Mouse (Mus musculus) inflammation-experienced regulatory T-cells, adult 6 months (primary cell): ENCODE data around the gene Snrk. TPM values are rescaled to one million over a fixed set of nuclear protein-coding genes. Genes with fewer than 3 reads are reported as not detected.
"Not testable (repeated sequence)": the region's sequence is repeated elsewhere in the genome, so short reads cannot be mapped to it uniquely, and the experiment has no call there.

Experiments used
- ATAC-seq: one replicate; pipeline ENCODE4 v1.8.0; 2017
- polyA plus RNA-seq, 3 experiments: library from polyadenylated mRNA; unstranded; fragments of 100-300 nt; shearing (Covaris generic); gene quantifications; one replicate each; pipeline ENCODE4 v1.2.1; 2017

Snrk gene
- polyA plus RNA-seq, 3 experiments from 2014 or later, result 20.1 to 26.7 (median 25.2) TPM

DNA sequence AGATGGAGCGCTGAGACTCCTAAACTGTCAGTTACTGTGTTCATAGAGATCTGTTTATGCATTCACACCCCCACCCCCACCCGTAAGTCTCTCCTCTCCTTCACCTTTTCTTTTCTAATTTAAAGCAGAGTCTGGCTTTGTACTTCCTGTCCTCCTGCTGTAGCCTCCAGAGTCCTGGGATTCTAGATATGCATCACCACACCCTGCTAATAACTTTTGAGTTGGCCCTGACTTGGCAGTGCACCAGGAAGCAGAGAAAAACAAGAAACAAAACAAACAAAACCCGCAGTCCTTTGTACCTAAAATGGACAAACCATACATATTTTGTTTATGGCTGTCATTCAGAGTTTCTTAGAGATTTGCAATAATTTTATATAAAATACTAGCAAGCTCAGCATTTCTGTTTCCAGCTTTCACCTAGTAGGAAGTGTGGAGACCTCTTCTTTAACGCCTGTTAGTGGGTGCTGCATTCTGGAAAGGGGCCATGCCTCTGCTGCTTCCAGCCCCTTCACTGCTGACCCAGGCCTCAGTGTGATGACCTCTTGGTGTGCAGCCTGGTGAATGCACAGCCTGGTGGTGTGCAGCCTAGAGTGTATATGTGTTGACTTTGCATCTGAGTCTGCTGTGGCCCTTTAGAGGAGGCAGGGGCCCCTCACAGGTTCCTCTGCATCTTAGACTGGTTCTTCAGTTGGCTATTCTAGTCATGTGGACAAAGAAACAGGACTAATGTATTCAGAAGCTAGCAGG is 29.2 kb downstream of the Snrk start:
- no peak for ATAC-seq

DNA sequence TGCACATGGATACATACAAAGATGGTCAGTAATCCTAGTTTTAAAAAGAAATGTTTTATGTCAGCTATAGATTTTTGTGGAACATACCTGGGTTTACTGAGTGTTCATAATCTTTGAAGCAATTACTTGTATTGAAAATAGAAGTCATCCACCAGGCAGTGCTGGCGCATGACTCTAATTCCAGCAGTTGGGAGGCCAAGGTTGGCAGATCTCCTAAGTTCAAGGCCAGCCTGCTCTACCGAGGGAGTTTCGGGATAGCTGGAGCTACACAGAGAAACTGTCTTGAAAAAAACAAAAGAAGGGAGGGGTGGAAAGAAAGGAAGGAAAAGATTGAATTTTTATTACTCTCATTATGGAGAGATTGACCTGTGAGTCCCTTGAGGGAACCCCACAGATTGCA is 31.3 kb downstream of the Snrk start:
- no peak for ATAC-seq

GRCm38 (mm10) chr9:122149997-122150826 is 33.1 kb downstream of the Snrk start:
- peak; percentile 79 for ATAC-seq

DNA sequence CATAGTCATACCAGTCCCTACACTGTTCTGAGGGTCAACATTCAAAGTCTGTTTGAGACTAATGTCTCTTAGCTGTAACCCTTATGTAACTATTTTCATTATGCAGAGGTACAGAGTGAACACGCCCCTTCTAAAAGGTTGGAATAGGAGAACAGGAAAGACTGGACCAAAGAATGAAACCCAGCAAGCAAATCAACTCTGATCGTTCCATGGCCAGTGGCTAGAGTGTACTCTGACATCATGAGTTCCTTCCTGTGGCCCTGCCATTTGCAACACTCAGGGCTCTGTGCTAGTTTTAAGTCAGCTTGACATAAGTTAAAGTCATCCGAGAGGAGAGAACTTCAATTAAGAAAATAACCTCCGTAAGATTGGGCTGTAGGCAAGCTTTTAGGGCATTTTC is 35.0 kb downstream of the Snrk start:
- no peak for ATAC-seq

GRCm38 (mm10) chr9:122152501-122152900 is 35.4 kb downstream of the Snrk start:
- ATAC-seq, result no peak

GRCm38 (mm10) chr9:122153436-122153835 is 36.4 kb downstream of the Snrk start:
- no peak for ATAC-seq

GRCm38 (mm10) chr9:122155193-122155592 is 38.1 kb downstream of the Snrk start:
- ATAC-seq, result no peak

DNA sequence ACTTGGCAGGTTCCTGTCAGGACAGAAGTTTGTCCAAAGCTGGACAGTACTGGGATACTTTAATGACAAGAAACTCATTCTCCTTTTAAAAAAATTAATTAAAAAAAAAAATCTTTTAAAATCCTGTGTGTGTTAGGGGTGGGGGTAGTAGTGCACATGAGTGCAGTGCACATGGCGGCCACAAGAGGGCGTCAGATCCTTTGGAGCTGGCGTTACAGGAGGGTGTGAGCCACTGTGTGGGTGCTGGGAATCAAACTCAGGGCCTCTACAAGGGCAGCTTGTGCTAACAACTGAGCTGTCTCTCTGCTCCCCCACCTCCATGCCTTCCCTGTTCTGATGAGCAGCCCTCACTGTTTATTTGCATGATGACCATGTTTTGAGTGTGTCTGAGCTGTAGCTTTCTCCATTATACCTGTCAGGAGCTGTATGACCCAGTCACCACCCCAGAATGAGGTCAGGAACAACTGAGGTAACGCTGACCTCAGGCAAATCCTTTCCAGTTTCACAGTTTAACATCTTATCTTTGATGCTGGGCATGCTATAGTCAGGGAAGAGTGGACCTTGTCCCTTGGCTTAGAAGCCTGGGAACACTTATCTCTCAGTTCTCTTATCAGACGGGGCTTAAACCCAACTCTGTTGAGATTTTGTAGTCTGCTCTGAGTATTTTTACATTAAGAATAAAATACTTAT is 39.5 kb downstream of the Snrk start:
- no peak for ATAC-seq

GRCm38 (mm10) chr9:122157079-122157441 is 40.0 kb downstream of the Snrk start:
- ATAC-seq, result no peak

DNA sequence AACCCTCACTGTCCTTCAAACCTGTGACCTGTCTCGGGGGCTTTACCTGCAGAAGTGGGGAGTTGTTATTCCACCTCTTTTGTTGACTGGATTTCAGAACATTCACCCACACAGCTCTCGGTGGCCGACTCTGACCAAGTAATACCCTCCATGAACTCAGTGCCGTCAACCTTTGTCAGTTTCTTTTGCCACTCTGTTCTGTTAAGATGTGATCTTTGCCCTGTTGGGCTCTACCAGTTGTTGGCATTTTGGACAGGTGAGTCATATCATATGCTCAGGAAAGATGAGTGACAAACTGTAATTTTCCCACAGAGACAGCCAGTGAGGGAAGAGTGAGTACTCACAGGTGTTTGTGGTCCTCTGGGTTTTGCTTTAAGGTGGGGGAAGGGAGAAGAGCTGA is 47.5 kb downstream of the Snrk start:
- ATAC-seq, result no peak

DNA sequence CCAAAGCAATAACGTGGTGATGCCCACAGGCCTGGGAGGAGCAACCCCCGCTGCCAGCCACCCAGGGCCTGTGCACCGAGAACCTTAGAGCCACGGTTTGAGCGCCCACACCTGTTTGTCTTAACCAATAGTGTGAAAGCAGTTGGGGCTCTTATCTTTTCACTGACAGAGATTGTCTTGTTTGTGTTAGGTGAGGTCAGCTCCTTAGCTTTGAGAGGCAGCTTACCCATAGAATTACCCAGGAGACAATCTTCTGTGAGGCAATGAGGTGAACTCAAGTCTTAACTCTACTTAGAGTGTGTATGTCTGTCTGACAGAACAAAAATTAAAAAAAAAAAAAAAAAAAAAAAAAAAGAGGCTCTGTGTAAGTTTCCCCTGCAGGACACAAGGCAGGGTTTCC is 50.7 kb downstream of the Snrk start:
- ATAC-seq, result not testable (repeated sequence)

DNA sequence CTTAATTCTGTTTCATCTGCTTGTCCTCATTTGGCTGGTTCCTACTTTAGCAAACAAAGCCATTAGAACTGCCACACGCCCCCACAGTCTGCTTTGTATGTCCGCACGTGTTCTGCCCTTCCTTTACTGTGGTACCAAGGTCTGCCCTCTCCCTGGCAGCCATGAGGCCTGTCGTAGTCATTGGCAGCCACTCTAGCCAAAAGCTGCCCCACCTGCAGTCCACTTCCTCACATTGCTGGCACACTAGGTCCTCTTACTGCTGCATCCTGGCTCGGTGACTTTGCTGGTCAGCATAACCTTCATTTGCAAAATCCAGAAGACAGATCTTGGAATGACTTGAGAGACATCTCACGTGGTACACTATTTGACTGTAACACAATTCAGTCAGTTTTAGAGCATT is 52.8 kb downstream of the Snrk start:
- no peak for ATAC-seq

GRCm38 (mm10) chr9:122172612-122173186 is 55.6 kb downstream of the Snrk start:
- no peak for ATAC-seq

DNA sequence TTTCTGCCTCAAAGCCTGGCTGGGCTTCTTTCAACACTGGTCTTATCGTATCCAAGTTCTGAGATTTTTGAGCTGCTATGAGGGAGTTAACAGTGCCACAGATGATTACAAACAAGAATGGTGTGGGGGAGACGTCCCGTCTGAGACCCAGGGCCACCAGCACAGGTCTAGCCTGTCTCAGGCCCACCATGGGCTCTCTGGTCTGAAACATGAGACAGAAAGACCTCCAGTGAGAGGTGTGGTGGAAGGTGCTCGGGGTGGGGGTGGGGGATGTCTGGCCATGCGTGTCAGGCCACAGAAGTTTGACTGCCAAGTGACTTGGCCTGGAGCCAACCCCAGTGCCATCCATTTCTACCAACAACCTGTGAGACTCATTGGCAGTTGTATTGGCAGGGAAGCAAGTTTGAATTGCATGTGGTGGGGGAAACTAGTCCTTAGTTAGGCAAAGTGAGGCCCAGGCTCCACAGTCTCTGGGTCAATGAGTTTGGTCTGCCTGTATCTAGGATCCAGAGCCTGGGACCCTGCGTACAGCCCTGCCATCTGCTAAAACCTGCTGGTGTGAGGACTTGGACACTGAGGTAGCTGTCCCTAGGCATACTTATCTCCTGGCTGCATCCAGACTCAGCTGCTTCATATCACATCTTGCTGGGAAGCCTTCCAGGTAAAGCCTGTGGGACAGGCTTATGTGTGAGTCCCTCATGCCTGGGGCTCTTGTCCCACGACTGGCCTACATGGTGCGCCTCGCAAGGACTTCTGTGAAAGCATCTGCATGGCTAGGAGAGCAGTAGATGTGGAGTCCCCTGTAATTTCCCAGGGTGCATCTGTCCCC is 56.6 kb downstream of the Snrk start:
- no peak for ATAC-seq

GRCm38 (mm10) chr9:122174723-122175122 is 57.7 kb downstream of the Snrk start:
- no peak for ATAC-seq

- peak; percentile 48 for ATAC-seq
These were observed 60.5 kb downstream of the Snrk start for GRCm38 (mm10) chr9:122177256-122178220.

DNA sequence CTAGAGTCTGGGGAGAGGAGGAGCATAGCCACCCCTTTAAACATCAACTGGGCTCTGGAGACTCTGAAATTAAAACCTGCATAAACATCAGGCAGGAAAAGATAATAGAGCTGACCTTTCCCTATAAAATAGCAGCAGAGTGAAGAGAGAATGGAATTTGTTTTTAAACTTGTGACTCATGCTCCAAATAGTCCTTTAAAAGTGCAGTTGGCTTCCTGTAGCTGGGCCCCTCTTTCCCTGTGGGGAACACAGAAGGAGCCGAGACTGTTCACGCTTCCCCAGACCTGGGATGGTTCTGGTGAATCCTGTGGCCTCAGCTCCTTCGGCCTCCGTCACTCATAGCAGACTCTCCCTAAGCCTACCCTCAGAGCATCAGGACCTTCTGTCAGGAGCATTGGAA is 61.4 kb downstream of the Snrk start:
- no peak for ATAC-seq

DNA sequence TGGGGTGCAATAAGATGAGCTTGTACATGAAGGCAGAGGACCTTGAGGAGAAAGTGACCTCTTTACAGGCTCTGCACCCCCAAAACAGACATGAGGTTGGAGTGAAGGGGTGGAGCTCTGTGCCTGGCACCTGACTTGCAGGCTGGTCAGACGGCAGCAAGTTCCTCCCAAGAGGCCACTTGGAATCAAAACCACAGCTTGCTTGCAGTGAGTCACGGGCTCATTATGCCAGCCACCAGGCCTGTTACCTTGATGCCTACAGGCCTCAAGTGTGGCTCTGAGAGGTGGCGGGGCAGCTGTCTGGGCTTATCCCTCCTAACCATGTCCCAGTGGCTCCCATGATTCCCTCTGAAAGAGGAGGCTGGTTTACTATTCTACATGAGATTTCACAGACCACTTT is 63.0 kb downstream of the Snrk start:
- no peak for ATAC-seq

DNA sequence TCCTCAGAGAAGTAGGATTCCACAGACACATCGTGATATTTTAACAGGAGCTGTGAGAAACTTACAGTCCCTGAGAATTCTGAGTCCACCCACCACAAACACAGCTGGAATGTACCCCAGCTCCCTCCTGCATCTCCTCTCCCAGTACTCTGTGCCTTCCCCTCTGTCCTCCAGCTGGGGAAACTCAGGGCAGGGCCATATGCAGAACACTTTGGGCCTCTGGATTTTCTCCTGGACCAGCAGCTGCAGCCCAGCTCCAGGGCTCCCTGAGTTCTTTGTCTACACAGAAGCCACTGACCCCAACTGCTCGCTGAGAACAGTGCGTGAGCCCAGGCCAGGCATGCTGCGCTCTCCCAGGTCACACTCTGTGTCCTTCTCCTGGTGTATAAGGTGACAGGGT is 66.0 kb downstream of the Snrk start:
- ATAC-seq, result no peak

DNA sequence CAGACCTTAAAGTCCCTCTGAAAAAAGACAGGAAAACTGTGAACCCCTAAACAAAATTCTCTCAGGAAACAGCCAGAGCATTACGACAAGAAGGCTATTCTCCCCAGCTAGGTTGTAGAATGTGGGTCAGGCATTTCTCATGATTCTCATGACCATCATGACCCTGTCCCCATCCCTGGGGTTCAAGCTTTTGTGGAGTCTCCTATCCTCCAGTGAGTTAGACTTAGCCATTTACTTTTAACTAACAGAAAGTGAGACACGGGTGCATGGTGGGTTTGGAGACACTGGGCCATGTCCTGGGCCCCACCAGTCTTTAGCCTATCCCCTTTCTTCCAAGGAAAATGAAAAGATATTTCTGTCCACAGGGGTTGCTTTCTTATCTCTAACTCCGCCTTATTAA is 67.3 kb downstream of the Snrk start:
- ATAC-seq, result no peak

DNA sequence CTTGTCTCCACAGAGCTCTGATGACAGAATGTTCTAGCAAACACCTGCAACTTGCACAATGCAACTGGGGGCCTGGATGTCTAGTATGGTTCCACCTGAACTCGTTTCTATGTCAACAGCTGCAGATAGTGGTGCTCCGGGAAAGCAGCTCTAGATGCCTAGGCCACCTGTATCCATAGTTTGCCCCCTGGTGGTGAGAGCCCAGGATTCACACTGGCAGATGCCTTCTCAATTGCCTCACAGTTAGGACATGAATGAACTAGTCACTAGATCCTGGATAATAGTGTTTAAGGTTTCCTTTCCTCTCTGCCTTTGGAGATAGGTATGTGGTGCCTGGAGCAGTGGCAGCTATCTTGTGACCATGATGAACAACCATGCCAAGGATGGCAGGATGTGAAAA is 68.0 kb downstream of the Snrk start:
- no peak for ATAC-seq
